In genomic region chr2:144164986-144165821, GRCm38 (mm10) we compare ENCODE assay signal across 8 mouse cellular contexts.
A peak's percentile ranks its signal among the peaks of the same experiment; 100 is the strongest.
DNase-seq lines count a peak whose midpoint lies in the region; TF ChIP-seq lines count a peak whose summit lies in the region.

No protein-coding gene starts in this region.

- no peaks in the 10 kb centered on the region for H3K36me3 ChIP-seq in megakaryocyte, embryonic 14.5 days (replicated peaks; ENCODE audit: low read length)

- H3K27ac ChIP-seq in cortical plate, adult 2 months (ENCODE audit: insufficient read depth, low read length) = peak overlapping the region; percentile 94

- peak overlapping the region; percentile 57 for H3K4me3 ChIP-seq in cortical plate, adult 2 months (ENCODE audit: insufficient read depth, low read length)
- H3K4me3 ChIP-seq in megakaryocyte, embryonic 14.5 days (replicated peaks) = peak overlapping the region; percentile 95

- no peak for TF ChIP-seq CTCF in cortical plate, adult 2 months (IDR thresholded peaks at IDR 0.05; ENCODE audit: extremely low read depth, insufficient read depth, low read length)

- no peaks in the 10 kb centered on the region for H3K4me1 ChIP-seq in cortical plate, adult 2 months (ENCODE audit: control insufficient read depth, insufficient read depth, low read length)
- peaks cover 86% of the 10 kb centered on the region for H3K4me1 ChIP-seq in megakaryocyte, embryonic 14.5 days

- peak; percentile 69 for DNase-seq in ZHBTc4 (ENCODE audit: low read depth, low spot score)
- peak; percentile 88 for DNase-seq in gastrocnemius, postnatal 14 days
- peak; percentile 84 for DNase-seq in induced T-regulatory cell, adult 2 months (ENCODE audit: low read depth)
- peak; percentile 65 to 85 for DNase-seq in left cerebral cortex, postnatal 10 days (ENCODE audit: extremely low spot score in 1 of 2, low spot score in 2 of 2)
- peak; percentile 75 to 84 for DNase-seq in right cerebral cortex, adult 2 months (ENCODE audit: low spot score in 2 of 2)
- DNase-seq in urinary bladder, postnatal 10 days (ENCODE audit: low spot score) = peak; percentile 43

- H3K27me3 ChIP-seq in megakaryocyte, embryonic 14.5 days (replicated peaks) = no peaks in the 10 kb centered on the region

- intact Hi-C loops in gastrocnemius, postnatal 14 days (cut with DNase I; ENCODE audit: low total_unique reads) = no loop called here
- intact Hi-C loops in left cerebral cortex, postnatal 10 days (cut with DNase I) = no loop called here

- no peaks in the 10 kb centered on the region for H3K9me3 ChIP-seq in megakaryocyte, embryonic 14.5 days

- peak; percentile 50; the same call in 1 of the 2 replicates for TF ChIP-seq POLR2A in cortical plate, adult 2 months (IDR thresholded peaks at IDR 0.05; ENCODE audit: extremely low read depth, insufficient read depth, low read length)

Comparison
In these comparisons a context has a peak if more than half of its experiments do, and no peak if none do; other contexts are left out.
1. Peak in every context shown above with its lines: DNase-seq, H3K4me3 ChIP-seq and H3K27ac ChIP-seq.